8 mouse cellular contexts compared by ENCODE assay signal in the genomic region with DNA sequence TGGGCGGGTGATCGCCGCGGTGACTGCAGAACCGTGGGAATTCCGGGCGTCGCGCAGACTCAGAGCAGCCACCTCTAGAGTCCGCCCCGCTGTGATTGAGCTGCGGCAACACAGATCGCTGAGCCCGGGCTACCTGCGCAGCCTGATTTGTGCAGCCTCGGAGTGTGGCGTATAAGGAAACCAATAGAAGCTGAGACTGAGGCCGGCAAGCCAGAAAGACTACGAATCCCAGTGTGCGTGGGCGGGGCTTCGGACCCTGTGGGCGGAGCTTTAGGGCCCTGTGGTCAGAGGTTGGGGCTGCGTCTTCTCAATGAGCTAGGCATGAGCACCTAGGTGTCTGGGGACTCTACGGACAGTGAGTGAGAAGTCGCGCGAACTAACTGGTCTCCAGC. TPM values are rescaled to one million over a fixed set of nuclear protein-coding genes. Genes with fewer than 3 reads are reported as not detected.
DNase-seq lines count a peak whose midpoint lies in the region; ATAC-seq and TF ChIP-seq lines count a peak whose summit lies in the region.

A gene (minus strand): TSS at position 182 of the 392 bp plus-strand sequence.

- peak; percentile 100 for ATAC-seq in embryonic facial prominence, embryonic 14.5 days (ENCODE audit: low read depth)
- ATAC-seq in limb, embryonic 14.5 days (ENCODE audit: low FRiP score, low read depth), result peak; percentile 99
- peak; percentile 100 for ATAC-seq in midbrain, postnatal 0 days (ENCODE audit: low FRiP score)

- H3K9me3 ChIP-seq in embryonic facial prominence, embryonic 14.5 days (ENCODE audit: control insufficient read depth, low read length), result no peaks in the 10 kb centered on the region
- no peaks in the 10 kb centered on the region for H3K9me3 ChIP-seq in limb, embryonic 14.5 days (ENCODE audit: control insufficient read depth, low read length)
- no peaks in the 10 kb centered on the region for H3K9me3 ChIP-seq in midbrain, postnatal 0 days (ENCODE audit: low read length)

- peaks cover 9% of the 10 kb centered on the region; the same call in 1 of the 2 replicates for H3K4me1 ChIP-seq in embryonic facial prominence, embryonic 14.5 days (ENCODE audit: control insufficient read depth, insufficient read depth, low read length)
- H3K4me1 ChIP-seq in limb, embryonic 14.5 days (ENCODE audit: control insufficient read depth, insufficient read depth, low read length), result peaks cover 7% of the 10 kb centered on the region; the same call in 1 of the 2 replicates
- peaks cover 11% of the 10 kb centered on the region for H3K4me1 ChIP-seq in midbrain, postnatal 0 days (ENCODE audit: insufficient read depth, low read length)

- peak within 1 kb of the TSS; percentile 53; the same call in 1 of the 2 replicates for H3K27ac ChIP-seq in embryonic facial prominence, embryonic 14.5 days (replicated peaks; ENCODE audit: low read depth, low read length)
- H3K27ac ChIP-seq in limb, embryonic 14.5 days (replicated peaks; ENCODE audit: low read depth, low read length), result peak within 1 kb of the TSS; percentile 27; the same call in 1 of the 2 replicates
- peak within 1 kb of the TSS; percentile 70 for H3K27ac ChIP-seq in midbrain, postnatal 0 days (ENCODE audit: low read depth, low read length)

- no peaks in the 10 kb centered on the region for H3K36me3 ChIP-seq in embryonic facial prominence, embryonic 14.5 days (ENCODE audit: control insufficient read depth, insufficient read depth, low read length)
- H3K36me3 ChIP-seq in limb, embryonic 14.5 days (ENCODE audit: control insufficient read depth, insufficient read depth, low read length), result no peaks in the 10 kb centered on the region
- H3K36me3 ChIP-seq in midbrain, postnatal 0 days (ENCODE audit: insufficient read depth, low read length), result no peaks in the 10 kb centered on the region

- no peak for TF ChIP-seq CTCF in midbrain, postnatal 0 days (IDR thresholded peaks at IDR 0.05)

- WGBS in embryonic facial prominence, embryonic 14.5 days, result under 1% methylated on average over 25 of the region's 28 CpGs
- WGBS in limb, embryonic 14.5 days, result 0% methylated on average over 28 of the region's 28 CpGs
- WGBS in midbrain, postnatal 0 days, result under 1% methylated on average over 28 of the region's 28 CpGs

- H3K9ac ChIP-seq in embryonic facial prominence, embryonic 14.5 days (ENCODE audit: low read depth, low read length), result peak within 1 kb of the TSS; percentile 68
- H3K9ac ChIP-seq in limb, embryonic 14.5 days (ENCODE audit: low read depth, low read length, severe bottlenecking), result peak within 1 kb of the TSS; percentile 59
- peak within 1 kb of the TSS; percentile 70 for H3K9ac ChIP-seq in midbrain, postnatal 0 days (replicated peaks; ENCODE audit: low read length, poor library complexity, severe bottlenecking)

- peak within 1 kb of the TSS; percentile 63 for H3K4me3 ChIP-seq in embryonic facial prominence, embryonic 14.5 days (ENCODE audit: low read depth, low read length)
- H3K4me3 ChIP-seq in limb, embryonic 14.5 days (replicated peaks; ENCODE audit: low read length), result peak within 1 kb of the TSS; percentile 54
- peak within 1 kb of the TSS; percentile 65 for H3K4me3 ChIP-seq in midbrain, postnatal 0 days (ENCODE audit: low read depth, low read length)

- H3K4me2 ChIP-seq in embryonic facial prominence, embryonic 14.5 days (ENCODE audit: low read depth, low read length), result peak within 1 kb of the TSS; percentile 59
- peak within 1 kb of the TSS; percentile 55 for H3K4me2 ChIP-seq in limb, embryonic 14.5 days (replicated peaks; ENCODE audit: low read depth, low read length, severe bottlenecking)
- peak within 1 kb of the TSS; percentile 65 for H3K4me2 ChIP-seq in midbrain, postnatal 0 days (ENCODE audit: low read depth, low read length, poor library complexity, severe bottlenecking)

- TF ChIP-seq POLR2A in limb, embryonic 14.5 days (IDR thresholded peaks at IDR 0.05; ENCODE audit: borderline replicate concordance, extremely low read depth, insufficient read depth, insufficient read length), result no peak

- peak; percentile 95 for DNase-seq in 3134 (ENCODE audit: extremely low read depth, insufficient read length, low spot score)
- DNase-seq in adrenal gland, postnatal 4 days (ENCODE audit: low spot score in 2 of 2), result peak; percentile 91 to 92
- DNase-seq in embryonic facial prominence, embryonic 14.5 days (ENCODE audit: low spot score), result peak; percentile 99
- DNase-seq in heart, adult 8-10 months (ENCODE audit: low spot score), result peak; percentile 98
- DNase-seq in kidney, adult 9 months, result peak; percentile 99
- peak; percentile 98 for DNase-seq in limb, embryonic 14.5 days (ENCODE audit: low spot score)
- DNase-seq in midbrain, postnatal 0 days (ENCODE audit: low spot score), result peak; percentile 99
- DNase-seq in spleen, postnatal 14 days (ENCODE audit: low spot score in 2 of 2), result peak; percentile 92 to 93

- no peaks in the 10 kb centered on the region for H3K27me3 ChIP-seq in embryonic facial prominence, embryonic 14.5 days (replicated peaks; ENCODE audit: control insufficient read depth, insufficient read depth, low read length)
- H3K27me3 ChIP-seq in limb, embryonic 14.5 days (ENCODE audit: control insufficient read depth, insufficient read depth, low read length), result no peaks in the 10 kb centered on the region
- H3K27me3 ChIP-seq in midbrain, postnatal 0 days (ENCODE audit: insufficient read depth, low read length), result no peaks in the 10 kb centered on the region

RNA-seq across cellular contexts. Expression of the gene that starts here (rescaled TPM):
- 100 to 1,000 TPM; 135 to 146 TPM for total RNA-seq in adrenal gland, postnatal 4 days (2021)
- 113 and 115 TPM in 2 replicates for polyA plus RNA-seq in embryonic facial prominence, embryonic 14.5 days (2014; fragmentation: Nextera tagmentation; extraction: Ambion mirVana)
- total RNA-seq in heart, adult 8-10 months (2022), result 10 to 100 TPM; 53.7 to 64.8 (median 60.5) TPM
- 78.7 and 88.4 TPM in 2 replicates for polyA plus RNA-seq in limb, embryonic 14.5 days (2012; rRNA removed)
- polyA plus RNA-seq in limb, embryonic 14.5 days (2014; fragmentation: Nextera tagmentation; extraction: Ambion mirVana), result 105 and 106 TPM in 2 replicates
- 112 and 124 TPM in 2 replicates for total RNA-seq in midbrain, postnatal 0 days (2014; rRNA removed)
- polyA plus RNA-seq in midbrain, postnatal 0 days (2015; fragmentation: Nextera tagmentation; extraction: Ambion mirVana), result 148 and 158 TPM in 2 replicates

Comparison
In these comparisons a context has a peak if more than half of its experiments do, and no peak if none do; other contexts are left out.
1. Peak in every context shown above with its lines: DNase-seq, ATAC-seq, H3K4me3 ChIP-seq and H3K27ac ChIP-seq.